Mouse (Mus musculus) heart, adult 2 months (tissue): ENCODE measurements around the gene Fam161a. TPM values are rescaled to one million over a fixed set of nuclear protein-coding genes. Genes with fewer than 3 reads are reported as not detected.

Experiments
- DNase-seq, 2 experiments: peaks; one replicate each; pipeline ENCODE4 v3.0.0; 2021
- H3K27ac ChIP-seq: fragments of 200-600 bp; 2 replicates; pipeline ENCODE4 v1.8.1; 2022
- H3K27me3 ChIP-seq: fragments of 200-500 bp; 2 replicates; pipeline ENCODE4 v1.6.1; 2012; ENCODE audit warnings: mild to moderate bottlenecking, low read length, inconsistent platforms, mixed read lengths; ENCODE audit not compliant: control insufficient read depth, insufficient read depth
- H3K36me3 ChIP-seq: fragments of 200-500 bp; 2 replicates; pipeline ENCODE4 v1.6.1; 2012; ENCODE audit warnings: low read length, inconsistent platforms; ENCODE audit not compliant: control insufficient read depth, insufficient read depth
- H3K4me1 ChIP-seq: fragments of 200-500 bp; 2 replicates; pipeline ENCODE4 v1.6.1; 2011; ENCODE audit warnings: low read length; ENCODE audit not compliant: control insufficient read depth, insufficient read depth
- H3K4me3 ChIP-seq: fragments of 200-600 bp; 2 replicates; pipeline ENCODE4 v1.8.1; 2022
- H3K79me2 ChIP-seq: fragments of 200-500 bp; replicated peaks from 2 replicates; pipeline ENCODE4 v1.6.1; 2012; ENCODE audit warnings: mild to moderate bottlenecking, inconsistent platforms, low read length, moderate library complexity, mixed read lengths; ENCODE audit not compliant: control insufficient read depth, insufficient read depth
- H3K9ac ChIP-seq: fragments of 200-500 bp; 2 replicates; pipeline ENCODE4 v1.6.1; 2012; ENCODE audit warnings: low read depth, mild to moderate bottlenecking, control low read depth, inconsistent platforms, low read length, mixed read lengths
- CTCF ChIP-seq: fragments of 200-600 bp; IDR thresholded peaks from 2 replicates; pipeline ENCODE4 v1.8.1; 2022; ENCODE audit warnings: antibody characterized with exemption, mild to moderate bottlenecking, moderate library complexity
- EP300 ChIP-seq: fragments of 200-500 bp; IDR thresholded peaks from 2 replicates; pipeline ENCODE4 v1.6.1; 2011; ENCODE audit warnings: low read depth, low read length, control low read depth; ENCODE audit not compliant: insufficient read depth
- POLR2A ChIP-seq: fragments of 200-500 bp; IDR thresholded peaks from 2 replicates; pipeline ENCODE4 v1.6.1; 2011; ENCODE audit warnings: mild to moderate bottlenecking, low read depth, low read length, control low read depth; ENCODE audit not compliant: insufficient read depth
- WGBS: fragments of 180-500 bp; shearing (Covaris S2); methylation state at CpG from one replicate; pipeline ENCODE4 v1.1.7; 2018; 5-methylcytosine and 5-hydroxymethylcytosine counted together
- intact Hi-C: fragments of 180-260 bp; cut with DNase I; formaldehyde crosslinking; loops from one replicate; pipeline ENCODE4 v1.15.1; 2025
- polyA plus RNA-seq: library from polyadenylated mRNA; depleted of rRNA; stranded (reverse); fragments of >200 nt; gene quantifications from 2 replicates; pipeline ENCODE4 v1.2.3, GENCODE M21; 2012
- total RNA-seq, 2 experiments: library from RNA; stranded (reverse); gene quantifications; 2 replicates each; pipeline ENCODE4 v1.2.3; 2021

Fam161a gene
- total and polyA plus RNA-seq, 3 experiments, result 1.2 to 2.3 (median 1.9) TPM

GRCm38 (mm10) chr11:23020116-23020770 is 12.9 kb downstream of the Fam161a start:
- peak overlapping the region; percentile 15; the same call in 1 of the 2 replicates for H3K27ac ChIP-seq
- no peaks in the 10 kb centered on the region for H3K79me2 ChIP-seq
- TF ChIP-seq EP300 (no peak), CTCF (no peak), POLR2A (no peak)
- no peaks in the 10 kb centered on the region for H3K36me3 ChIP-seq
- no peak overlapping the region for H3K9ac ChIP-seq
- H3K27me3 ChIP-seq, result no peaks in the 10 kb centered on the region
- DNase-seq, result peak; percentile 8 to 20
- intact Hi-C loops, result no loop called here
- 69% methylated on average over 24 of the region's 24 CpGs for WGBS
- no peaks in the 10 kb centered on the region for H3K4me1 ChIP-seq
- no peak overlapping the region for H3K4me3 ChIP-seq

GRCm38 (mm10) chr11:23020841-23021240 is 13.5 kb downstream of the Fam161a start:
- no peak overlapping the region for H3K4me3 ChIP-seq
- WGBS, result 85% methylated on average over 14 of the region's 14 CpGs
- DNase-seq, result no peak
- intact Hi-C loops, result no loop called here
- no peak for TF ChIP-seq POLR2A
- TF ChIP-seq CTCF, result no peak
- TF ChIP-seq EP300, result no peak
- no peaks in the 10 kb centered on the region for H3K79me2 ChIP-seq
- no peaks in the 10 kb centered on the region for H3K27me3 ChIP-seq
- H3K36me3 ChIP-seq, result no peaks in the 10 kb centered on the region
- H3K4me1 ChIP-seq, result no peaks in the 10 kb centered on the region
- no peak overlapping the region; the same call in 1 of the 2 replicates for H3K27ac ChIP-seq
- no peak overlapping the region for H3K9ac ChIP-seq

- TF ChIP-seq EP300 (no peak), POLR2A (no peak), CTCF (no peak)
- DNase-seq, result no peak
- no peak overlapping the region for H3K27ac ChIP-seq
- H3K27me3 ChIP-seq, result no peaks in the 10 kb centered on the region
- no peak overlapping the region for H3K4me3 ChIP-seq
- no peaks in the 10 kb centered on the region for H3K36me3 ChIP-seq
- H3K79me2 ChIP-seq, result no peaks in the 10 kb centered on the region
- intact Hi-C loops, result no loop called here
- H3K9ac ChIP-seq, result no peak overlapping the region
- 79% methylated on average over 2 of the region's 2 CpGs for WGBS
- H3K4me1 ChIP-seq, result no peaks in the 10 kb centered on the region
Observed at GRCm38 (mm10) chr11:23023155-23023554, 15.8 kb downstream of the Fam161a start.

- DNase-seq, result no peak
- intact Hi-C loops, result no loop called here
- WGBS, result 84% methylated on average over 3 of the region's 3 CpGs
- Histone ChIP-seq H3K9ac (no peak overlapping the region), H3K36me3 (no peaks in the 10 kb centered on the region), H3K4me1 (no peaks in the 10 kb centered on the region), H3K27ac (no peak overlapping the region), H3K79me2 (no peaks in the 10 kb centered on the region), H3K27me3 (no peaks in the 10 kb centered on the region), H3K4me3 (no peak overlapping the region)
- TF ChIP-seq POLR2A (no peak), EP300 (no peak), CTCF (no peak)
Observed at GRCm38 (mm10) chr11:23024169-23024568, 16.8 kb downstream of the Fam161a start.

GRCm38 (mm10) chr11:23028957-23029356 is 21.6 kb downstream of the Fam161a start:
- H3K4me1 ChIP-seq, result no peaks in the 10 kb centered on the region
- no peak overlapping the region for H3K27ac ChIP-seq
- H3K4me3 ChIP-seq, result no peak overlapping the region
- no peaks in the 10 kb centered on the region for H3K27me3 ChIP-seq
- DNase-seq, result no peak
- intact Hi-C loops, result no loop called here
- no peak for TF ChIP-seq CTCF
- WGBS, result 52% methylated on average over 3 of the region's 3 CpGs
- no peaks in the 10 kb centered on the region for H3K36me3 ChIP-seq
- no peak overlapping the region for H3K9ac ChIP-seq
- no peaks in the 10 kb centered on the region for H3K79me2 ChIP-seq

- TF ChIP-seq EP300, result no peak
- no peak for TF ChIP-seq CTCF
- TF ChIP-seq POLR2A, result no peak
- DNase-seq, result no peak
- Histone ChIP-seq H3K79me2 (no peaks in the 10 kb centered on the region), H3K27me3 (no peaks in the 10 kb centered on the region), H3K4me1 (no peaks in the 10 kb centered on the region), H3K36me3 (no peaks in the 10 kb centered on the region), H3K4me3 (no peak overlapping the region), H3K27ac (no peak overlapping the region), H3K9ac (no peak overlapping the region)
- 82% methylated on average over 6 of the region's 6 CpGs for WGBS
- intact Hi-C loops, result no loop called here
Observed at GRCm38 (mm10) chr11:23029399-23029798, 22.1 kb downstream of the Fam161a start.
